Mouse (Mus musculus): ENCODE measurements around the gene Zfp759. TPM values are rescaled to one million over a fixed set of nuclear protein-coding genes. Genes with fewer than 3 reads are reported as not detected.
"Not testable (repeated sequence)": the region's sequence is repeated elsewhere in the genome, so short reads cannot be mapped to it uniquely, and the experiment has no call there.

Gene Zfp759
- polyA plus RNA-seq (2016; fragmentation: Nextera tagmentation; extraction: Ambion mirVana): 2.2 and 2.9 TPM in 2 replicates

DNA sequence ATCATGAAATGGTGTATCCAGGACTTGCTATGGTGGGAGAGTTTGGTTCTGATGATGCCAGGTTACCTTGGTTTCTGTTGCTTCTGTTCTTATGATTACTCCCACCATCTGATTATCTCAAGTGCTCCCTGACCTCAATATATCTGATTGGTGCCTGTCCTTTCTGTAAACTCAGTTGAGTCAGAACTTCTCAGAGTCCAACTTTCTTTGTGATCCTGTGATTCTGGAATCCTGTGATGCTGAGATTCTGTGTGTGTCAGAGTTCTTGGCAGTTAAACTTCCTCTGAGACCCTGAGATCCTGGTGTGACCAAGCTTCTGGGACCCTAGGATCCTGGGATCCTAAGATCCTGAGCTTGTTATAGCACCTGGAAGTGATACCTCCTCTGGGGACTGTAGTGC, at the start of gene Zfp759:
TSS of gene Zfp759 (plus strand) at position 301 of the 400 bp plus-strand sequence.
- H3K4me2 ChIP-seq; H3K36me3 ChIP-seq (replicated peaks); H3K4me3 ChIP-seq (replicated peaks); H3K9me3 ChIP-seq; H3K27me3 ChIP-seq; H3K27ac ChIP-seq; ATAC-seq (ENCODE audit: low FRiP score); H3K9ac ChIP-seq; H3K4me1 ChIP-seq: not testable (repeated sequence)

DNA sequence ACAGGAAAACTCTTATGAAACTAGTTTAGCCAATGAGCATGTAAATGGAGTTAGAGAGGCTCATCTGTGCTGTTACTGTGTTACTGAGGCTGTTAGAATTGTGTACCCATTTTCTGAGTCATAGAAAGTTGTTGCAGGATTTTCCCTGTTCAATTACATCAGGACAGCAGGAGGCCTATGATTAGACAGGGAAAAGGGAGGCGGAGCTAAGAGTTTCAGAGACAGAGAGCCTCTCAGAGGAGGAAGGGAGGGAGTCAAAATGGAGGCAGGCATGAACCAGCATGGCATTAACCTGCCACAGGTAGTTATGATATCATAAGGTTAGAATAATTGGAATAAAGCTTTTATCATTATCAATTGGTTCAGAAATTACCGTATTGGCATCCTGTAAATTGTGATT, 48.7 kb upstream of the Zfp759 start:
- Histone ChIP-seq H3K27ac (no peak overlapping the region), H3K9me3 (peaks cover 56% of the 10 kb centered on the region)
- WGBS: 90% methylated on average over 2 of the region's 2 CpGs

DNA sequence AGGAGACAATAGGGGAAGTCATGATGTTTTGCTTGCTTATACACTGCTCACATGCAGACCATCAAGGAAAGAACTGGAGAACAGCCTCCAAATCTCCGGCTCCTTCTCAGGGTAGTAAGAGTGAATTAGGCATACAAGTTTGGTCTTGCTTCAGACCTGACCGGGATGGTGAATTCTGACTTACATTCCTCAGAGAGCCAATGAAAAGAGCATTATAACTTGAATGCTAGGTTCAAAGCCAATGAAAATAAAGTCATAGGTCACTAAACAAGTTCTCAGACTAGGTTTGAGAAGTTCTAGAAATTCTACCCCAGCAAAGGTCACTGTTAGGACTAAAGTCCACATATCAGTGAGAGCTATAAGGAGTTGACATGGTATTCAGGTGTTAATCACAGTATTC, 44.2 kb upstream of the Zfp759 start:
- WGBS: 92% methylated on average over 2 of the region's 2 CpGs
- no peak for ATAC-seq (ENCODE audit: low FRiP score)
- H3K9ac ChIP-seq: no peak overlapping the region
- no peak overlapping the region for H3K27ac ChIP-seq
- H3K9me3 ChIP-seq: peaks cover 43% of the 10 kb centered on the region
- no peak overlapping the region for H3K4me3 ChIP-seq (replicated peaks)
- H3K36me3 ChIP-seq (replicated peaks): peaks cover 54% of the 10 kb centered on the region
- no peaks in the 10 kb centered on the region for H3K27me3 ChIP-seq
- no peak overlapping the region for H3K4me2 ChIP-seq
- H3K4me1 ChIP-seq: peaks cover 3% of the 10 kb centered on the region

More for the DNA sequence above, 48.7 kb upstream of the Zfp759 start:
- Histone ChIP-seq H3K4me3 (replicated peaks) (no peak overlapping the region), H3K4me2 (no peak overlapping the region), H3K9ac (no peak overlapping the region), H3K4me1 (no peaks in the 10 kb centered on the region), H3K36me3 (replicated peaks) (peaks cover 72% of the 10 kb centered on the region), H3K27me3 (no peaks in the 10 kb centered on the region)
- no peak for ATAC-seq (ENCODE audit: low FRiP score)

DNA sequence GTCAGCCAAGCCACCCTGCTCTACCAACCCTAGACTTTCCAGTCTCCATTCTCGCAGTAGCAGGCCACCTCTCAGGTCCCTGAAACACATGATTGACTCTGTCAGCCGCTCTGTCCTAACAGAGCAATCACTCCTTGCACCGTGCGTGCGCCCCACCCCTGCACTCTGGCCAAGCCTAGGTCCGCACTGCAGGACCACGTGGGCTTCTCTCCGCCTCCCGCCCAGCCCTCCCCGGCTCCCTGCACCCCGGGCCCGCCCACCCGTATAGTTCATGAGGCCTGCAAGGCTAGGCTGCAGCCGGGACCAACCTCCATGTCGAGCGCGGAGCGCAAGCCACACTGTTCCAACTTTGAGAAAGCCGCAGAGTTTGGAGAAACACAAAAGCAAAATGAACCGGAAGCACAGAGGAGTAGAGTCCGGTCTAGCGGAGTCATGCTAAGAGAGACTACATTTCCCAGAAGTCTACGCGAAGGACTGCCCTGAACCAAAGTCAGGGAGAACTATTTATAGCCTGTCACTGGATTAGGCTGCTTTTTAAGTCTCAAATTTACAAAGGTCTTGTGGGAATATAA, 40.2 kb upstream of the Zfp759 start:
- under 1% methylated on average over 24 of the region's 24 CpGs for WGBS
- H3K4me2 ChIP-seq: peak overlapping the region; percentile 56
- peak overlapping the region; percentile 67 for H3K4me3 ChIP-seq (replicated peaks)
- peaks cover 17% of the 10 kb centered on the region; the same call in 1 of the 2 replicates for H3K9me3 ChIP-seq
- ATAC-seq (ENCODE audit: low FRiP score): peak; percentile 98
- peaks cover 23% of the 10 kb centered on the region for H3K36me3 ChIP-seq (replicated peaks)
- H3K4me1 ChIP-seq: peaks cover 3% of the 10 kb centered on the region
- peak overlapping the region; percentile 69 for H3K9ac ChIP-seq
- H3K27me3 ChIP-seq: no peaks in the 10 kb centered on the region
- peak overlapping the region; percentile 85 for H3K27ac ChIP-seq

- Histone ChIP-seq H3K9ac (no peak overlapping the region), H3K27ac (no peak overlapping the region), H3K4me1 (peaks cover 3% of the 10 kb centered on the region), H3K4me3 (replicated peaks) (peak overlapping the region; percentile 67; the same call in 1 of the 2 replicates), H3K9me3 (peaks cover 12% of the 10 kb centered on the region; the same call in 1 of the 2 replicates), H3K27me3 (no peaks in the 10 kb centered on the region), H3K4me2 (peak overlapping the region; percentile 56), H3K36me3 (replicated peaks) (peaks cover 21% of the 10 kb centered on the region)
- 82% methylated on average over 1 of the region's 1 CpGs for WGBS
- ATAC-seq (ENCODE audit: low FRiP score): no peak
These were observed 39.5 kb upstream of the Zfp759 start for GRCm38 (mm10) chr13:67081946-67082345.

- H3K4me2 ChIP-seq: no peak overlapping the region
- WGBS: 89% methylated on average over 1 of the region's 1 CpGs
- ATAC-seq (ENCODE audit: low FRiP score): no peak
These were observed 31.3 kb upstream of the Zfp759 start for GRCm38 (mm10) chr13:67090154-67090553.

GRCm38 (mm10) chr13:67097876-67098275, 23.6 kb upstream of the Zfp759 start, which contains the start of gene Zfp708:
TSS of gene Zfp708 (minus strand) at chr13:67097976.
- WGBS: 94% methylated on average over 10 of the region's 10 CpGs

More at GRCm38 (mm10) chr13:67090154-67090553, 31.3 kb upstream of the Zfp759 start:
- H3K27ac ChIP-seq: no peak overlapping the region
- no peaks in the 10 kb centered on the region for H3K36me3 ChIP-seq (replicated peaks)
- H3K27me3 ChIP-seq: no peaks in the 10 kb centered on the region
- H3K4me3 ChIP-seq (replicated peaks): no peak overlapping the region
- H3K9me3 ChIP-seq: no peaks in the 10 kb centered on the region
- H3K9ac ChIP-seq: no peak overlapping the region
- H3K4me1 ChIP-seq: no peaks in the 10 kb centered on the region

GRCm38 (mm10) chr13:67107681-67108080, 13.8 kb upstream of the Zfp759 start:
- H3K4me2 ChIP-seq: peak overlapping the region; percentile 71
- no peaks in the 10 kb centered on the region for H3K9me3 ChIP-seq
- no peak overlapping the region for H3K27ac ChIP-seq
- 73% methylated on average over 9 of the region's 9 CpGs for WGBS
- H3K4me1 ChIP-seq: peaks cover 8% of the 10 kb centered on the region
- ATAC-seq (ENCODE audit: low FRiP score): no peak
- peaks cover 7% of the 10 kb centered on the region; the same call in 1 of the 2 replicates for H3K36me3 ChIP-seq (replicated peaks)
- no peaks in the 10 kb centered on the region for H3K27me3 ChIP-seq
- H3K4me3 ChIP-seq (replicated peaks): peak overlapping the region; percentile 63
- peak overlapping the region; percentile 62 for H3K9ac ChIP-seq

More at GRCm38 (mm10) chr13:67097876-67098275, 23.6 kb upstream of the Zfp759 start, which contains the start of gene Zfp708:
- Histone ChIP-seq H3K4me1 (no peaks in the 10 kb centered on the region), H3K9ac (no peak within 1 kb of the TSS), H3K4me3 (replicated peaks) (no peak within 1 kb of the TSS), H3K36me3 (replicated peaks) (no peaks in the 10 kb centered on the region; the same call in 1 of the 2 replicates), H3K27ac (no peak within 1 kb of the TSS), H3K9me3 (no peaks in the 10 kb centered on the region), H3K4me2 (no peak within 1 kb of the TSS), H3K27me3 (no peaks in the 10 kb centered on the region)
- no peak for ATAC-seq (ENCODE audit: low FRiP score)

GRCm38 (mm10) chr13:67108194-67108820, 13.2 kb upstream of the Zfp759 start, which contains the start of gene Gm28557:
TSS of gene Gm28557 (minus strand) at chr13:67108604.
- no peaks in the 10 kb centered on the region for H3K27me3 ChIP-seq
- WGBS: under 1% methylated on average over 17 of the region's 17 CpGs
- H3K36me3 ChIP-seq (replicated peaks): peaks cover 7% of the 10 kb centered on the region; the same call in 1 of the 2 replicates
- H3K27ac ChIP-seq: peak within 1 kb of the TSS; percentile 50; the same call in 1 of the 2 replicates
- ATAC-seq (ENCODE audit: low FRiP score): peak; percentile 98
- H3K9me3 ChIP-seq: no peaks in the 10 kb centered on the region
- peak within 1 kb of the TSS; percentile 63 for H3K4me3 ChIP-seq (replicated peaks)
- H3K4me2 ChIP-seq: peak within 1 kb of the TSS; percentile 71
- peak within 1 kb of the TSS; percentile 62 for H3K9ac ChIP-seq
- H3K4me1 ChIP-seq: peaks cover 8% of the 10 kb centered on the region

DNA sequence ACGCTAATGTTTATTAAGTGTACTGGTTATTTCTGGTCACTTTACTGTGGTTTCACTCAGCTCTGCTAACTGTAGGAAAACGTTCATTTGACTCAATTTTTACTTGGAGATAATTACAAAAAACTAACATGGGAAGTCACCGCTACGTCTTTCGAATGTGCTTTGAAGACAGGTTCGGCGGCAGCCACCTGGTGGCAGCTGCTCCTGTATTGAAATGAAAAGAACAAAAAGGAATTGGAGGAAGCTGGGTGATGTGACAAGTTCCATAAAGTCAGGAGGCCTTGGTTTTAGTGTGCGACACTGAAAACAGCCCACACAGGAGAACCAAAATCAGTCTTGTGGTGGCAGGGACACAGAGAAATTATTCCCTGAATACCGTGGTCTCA, 12.6 kb upstream of the Zfp759 start:
- no peak overlapping the region for H3K9ac ChIP-seq
- peak; percentile 62; the same call in 1 of the 2 replicates for ATAC-seq (ENCODE audit: low FRiP score)
- peak overlapping the region; percentile 71 for H3K4me2 ChIP-seq
- no peaks in the 10 kb centered on the region for H3K9me3 ChIP-seq
- WGBS: 3% methylated on average over 9 of the region's 9 CpGs
- H3K4me1 ChIP-seq: peaks cover 8% of the 10 kb centered on the region
- H3K27ac ChIP-seq: no peak overlapping the region
- no peaks in the 10 kb centered on the region for H3K27me3 ChIP-seq
- peaks cover 7% of the 10 kb centered on the region; the same call in 1 of the 2 replicates for H3K36me3 ChIP-seq (replicated peaks)
- H3K4me3 ChIP-seq (replicated peaks): peak overlapping the region; percentile 63

DNA sequence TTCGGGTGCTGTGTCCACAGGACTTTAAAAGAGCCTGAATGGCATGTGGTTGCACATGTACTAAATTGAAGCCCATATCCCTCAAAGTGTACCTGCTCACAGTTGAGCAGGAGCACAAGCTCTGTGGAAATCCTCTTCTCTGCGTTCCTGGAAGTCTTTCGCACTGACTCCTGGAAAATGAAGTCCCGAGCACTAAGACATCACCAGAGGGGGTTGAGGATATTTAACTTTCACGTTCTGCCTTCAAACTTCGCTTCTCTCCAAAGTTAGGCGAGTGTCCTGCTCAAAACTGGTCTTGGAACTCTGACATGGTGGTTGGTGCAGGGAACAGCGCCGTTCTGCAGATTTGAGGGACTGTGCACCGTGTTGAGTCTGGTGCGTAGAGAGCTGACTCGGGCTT, 9.4 kb upstream of the Zfp759 start:
- WGBS: 80% methylated on average over 12 of the region's 12 CpGs

GRCm38 (mm10) chr13:67113287-67113686, 8.2 kb upstream of the Zfp759 start:
- ATAC-seq (ENCODE audit: low FRiP score): no peak
- H3K27me3 ChIP-seq: no peaks in the 10 kb centered on the region
- no peaks in the 10 kb centered on the region for H3K9me3 ChIP-seq
- H3K27ac ChIP-seq: no peak overlapping the region
- no peak overlapping the region for H3K4me3 ChIP-seq (replicated peaks)
- no peak overlapping the region for H3K9ac ChIP-seq
- no peaks in the 10 kb centered on the region for H3K4me1 ChIP-seq
- H3K4me2 ChIP-seq: no peak overlapping the region
- H3K36me3 ChIP-seq (replicated peaks): no peaks in the 10 kb centered on the region
- 91% methylated on average over 2 of the region's 2 CpGs for WGBS

More for the DNA sequence above, 9.4 kb upstream of the Zfp759 start:
- Histone ChIP-seq H3K4me1 (peaks cover 8% of the 10 kb centered on the region), H3K4me3 (replicated peaks) (no peak overlapping the region), H3K9ac (no peak overlapping the region), H3K4me2 (no peak overlapping the region), H3K27me3 (no peaks in the 10 kb centered on the region), H3K9me3 (no peaks in the 10 kb centered on the region), H3K27ac (no peak overlapping the region), H3K36me3 (replicated peaks) (no peaks in the 10 kb centered on the region)
- ATAC-seq (ENCODE audit: low FRiP score): no peak
